Mouse (Mus musculus) kidney, adult 11 months (tissue): ENCODE measurements around the gene Sult1b1.
"Not testable (repeated sequence)": the region's sequence is repeated elsewhere in the genome, so short reads cannot be mapped to it uniquely, and the experiment has no call there.

ENCODE experiments used
- DNase-seq: peaks from one replicate; pipeline ENCODE4 v3.0.0; 2022

The Sult1b1 gene

GRCm38 (mm10) chr5:87538111-87538510 is at the start of gene Sult1b1:
TSS of gene Sult1b1 (minus strand) at chr5:87538195.
- DNase-seq = no peak

DNA sequence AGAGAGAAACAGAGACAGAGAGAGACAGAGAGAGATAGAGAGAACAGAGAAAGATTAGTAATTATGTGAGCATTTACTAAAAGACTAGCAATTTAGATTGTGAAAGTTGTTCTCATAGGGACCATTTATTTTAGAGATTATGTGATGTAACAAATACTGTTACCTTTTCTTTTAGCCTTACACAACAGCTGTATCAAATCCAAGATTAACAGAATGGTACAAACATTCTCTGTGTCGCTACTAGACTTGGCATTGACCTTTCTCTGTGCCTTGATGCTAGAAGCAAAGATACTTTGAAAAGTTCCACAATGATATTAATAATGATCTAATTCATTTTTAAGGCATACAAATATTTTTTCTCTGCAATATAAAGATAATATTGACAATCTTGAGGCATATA is 42.4 kb upstream of the Sult1b1 start:
- DNase-seq = no peak

DNA sequence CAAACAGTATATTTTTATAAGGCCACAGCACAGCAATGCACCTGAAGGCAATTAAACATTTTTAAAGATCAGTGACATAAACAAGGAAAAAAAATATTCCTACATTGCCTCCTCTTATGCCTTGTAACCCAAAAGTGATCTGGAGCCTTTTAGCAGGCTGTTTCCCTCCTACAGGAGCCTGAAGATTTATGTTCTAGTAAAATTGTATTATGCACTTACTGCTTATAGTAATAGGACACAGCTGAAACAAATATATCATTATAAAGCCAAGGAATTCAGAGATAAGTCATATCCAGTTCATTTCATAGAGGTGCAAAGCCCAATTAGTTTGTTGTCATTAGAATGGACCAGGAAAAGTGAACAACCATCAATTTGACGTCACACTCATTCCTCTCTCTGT is 36.2 kb upstream of the Sult1b1 start:
- no peak for DNase-seq

GRCm38 (mm10) chr5:87573490-87573889 is 35.5 kb upstream of the Sult1b1 start:
- peak; percentile 9 for DNase-seq

- no peak for DNase-seq
Observed at GRCm38 (mm10) chr5:87572781-87573180, 34.8 kb upstream of the Sult1b1 start.

DNA sequence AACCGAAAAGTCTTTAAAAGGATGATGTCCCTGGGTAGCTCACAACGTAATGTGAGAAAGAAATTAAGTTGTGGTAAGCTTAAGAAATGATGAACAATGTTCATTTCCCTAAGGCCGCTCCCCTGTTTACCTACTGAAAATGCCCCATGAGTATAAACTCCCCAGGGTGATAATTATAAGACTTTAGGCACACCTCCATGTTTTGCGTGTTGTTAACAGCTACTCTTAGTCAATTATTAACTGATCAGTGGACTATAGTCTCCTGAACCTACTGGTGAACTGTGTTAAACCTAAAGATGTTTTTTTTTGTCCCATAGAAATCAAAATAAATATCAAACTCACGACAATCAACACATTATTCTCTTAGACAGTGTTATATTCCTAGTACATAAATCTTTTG is 30.9 kb upstream of the Sult1b1 start, which contains the start of gene Sult1d1:
TSS of gene Sult1d1 (minus strand) at position 183 of the 400 bp plus-strand sequence.
- DNase-seq = peak; percentile 25

GRCm38 (mm10) chr5:87567306-87567705 is 29.3 kb upstream of the Sult1b1 start:
- peak; percentile 46 for DNase-seq

DNA sequence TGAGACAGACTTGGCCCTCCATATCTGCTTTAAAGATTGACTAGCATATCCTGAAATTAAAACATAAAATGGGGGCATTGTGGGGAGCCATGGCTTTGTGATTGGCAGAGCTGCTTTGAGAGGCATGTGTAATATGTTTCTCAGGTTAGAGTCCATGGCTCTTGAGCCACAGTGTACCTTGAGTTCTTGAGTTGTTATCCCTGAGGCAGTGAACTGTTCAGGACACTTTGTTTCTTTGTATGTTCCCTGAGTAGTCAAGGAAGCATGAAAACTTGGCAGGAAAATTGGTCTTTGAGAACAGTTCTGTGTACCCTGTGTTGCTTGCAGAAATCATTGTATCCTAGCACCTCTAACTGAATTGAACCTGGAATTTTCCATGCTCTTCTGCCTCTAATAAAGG is 25.0 kb upstream of the Sult1b1 start:
- peak; percentile 87 for DNase-seq

DNA sequence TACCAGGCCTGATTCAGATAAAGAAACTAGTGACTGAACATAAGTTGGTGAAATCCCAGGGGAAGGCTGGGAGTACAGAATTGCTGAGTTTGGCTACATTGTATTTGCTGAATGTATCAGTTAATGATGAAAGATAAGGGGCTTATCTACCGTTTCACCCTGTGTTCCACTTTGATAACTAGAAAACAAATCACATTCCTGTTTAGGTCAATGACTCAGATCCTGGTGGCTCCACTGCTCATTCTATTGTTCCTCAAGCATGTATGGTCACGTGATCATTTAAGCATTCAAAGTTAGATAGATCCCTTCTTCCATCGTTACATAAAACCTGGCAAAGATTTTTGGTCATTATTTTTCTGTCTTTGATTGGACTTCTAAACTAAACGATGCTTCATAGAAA is 24.5 kb upstream of the Sult1b1 start:
- DNase-seq = no peak

GRCm38 (mm10) chr5:87560145-87560544 is 22.1 kb upstream of the Sult1b1 start:
- peak; percentile 30 for DNase-seq

DNA sequence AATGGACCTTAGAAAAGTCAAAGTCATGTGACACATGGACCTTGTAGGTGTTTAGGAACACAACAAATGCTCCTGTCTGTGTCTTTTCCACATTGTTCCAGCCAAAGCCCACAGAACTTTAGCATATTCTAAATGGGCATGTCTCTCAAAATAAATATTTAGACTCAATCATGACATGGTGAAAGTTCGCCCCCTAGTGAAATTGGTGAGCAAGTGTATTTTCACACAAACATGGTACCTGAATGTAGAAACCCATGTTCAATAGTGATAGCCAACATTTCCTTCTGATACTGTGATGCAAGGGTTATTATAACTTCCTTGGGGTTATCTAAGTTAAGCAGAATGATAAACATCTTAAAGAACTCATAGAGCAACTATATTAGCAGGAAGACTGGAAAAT is 12.9 kb upstream of the Sult1b1 start:
- DNase-seq = no peak

DNA sequence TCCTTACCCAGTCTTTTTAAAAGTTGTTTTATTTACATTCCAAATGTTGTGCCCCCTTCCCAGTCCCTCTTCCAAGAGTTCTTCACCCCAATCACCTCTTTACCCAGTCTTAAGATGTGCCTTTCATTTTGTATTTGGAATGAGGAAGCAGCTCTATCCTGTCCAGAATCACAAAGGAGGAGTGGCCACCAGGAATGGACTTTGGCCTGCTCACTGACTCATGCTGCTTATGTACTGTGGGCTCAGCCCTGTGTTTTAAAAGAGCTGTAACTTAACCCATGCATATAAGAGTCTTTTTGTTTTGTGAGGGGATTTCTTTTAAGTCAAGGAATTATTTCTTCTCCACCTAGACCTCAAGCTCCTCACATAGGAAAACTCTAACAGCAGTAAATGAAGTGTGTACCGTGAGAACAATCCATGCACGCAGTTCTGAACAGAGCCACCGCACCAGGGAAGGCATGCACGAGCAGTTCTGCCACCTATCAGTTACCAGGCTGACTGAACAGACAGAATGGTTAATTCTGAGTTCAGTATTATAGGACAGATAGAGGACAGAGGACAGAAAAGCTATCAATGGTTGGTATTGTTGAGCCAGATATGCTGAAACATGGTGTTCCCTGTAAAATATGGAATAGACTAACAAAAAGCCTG is 1.9 kb downstream of the Sult1b1 start:
- DNase-seq = peak; percentile 85

DNA sequence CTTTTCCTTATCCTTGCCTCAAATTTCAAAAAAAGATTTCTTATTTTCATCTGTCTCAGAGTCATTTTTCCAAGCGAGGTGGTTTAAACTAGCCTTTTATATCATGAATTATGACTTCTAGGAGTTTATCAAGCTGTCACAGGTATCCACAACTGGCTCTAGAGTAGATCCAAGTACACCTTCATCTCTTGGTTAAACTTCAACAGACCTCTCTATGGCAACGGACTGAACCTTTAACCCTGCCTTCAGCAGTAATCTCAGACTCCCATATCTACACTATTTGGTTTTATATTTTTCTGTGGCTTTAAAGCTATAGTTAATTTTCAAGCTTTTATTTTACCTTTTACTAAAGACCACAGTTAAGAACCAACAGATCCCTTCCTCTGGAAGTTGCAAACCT is 5.7 kb downstream of the Sult1b1 start:
- DNase-seq = peak; percentile 48

DNA sequence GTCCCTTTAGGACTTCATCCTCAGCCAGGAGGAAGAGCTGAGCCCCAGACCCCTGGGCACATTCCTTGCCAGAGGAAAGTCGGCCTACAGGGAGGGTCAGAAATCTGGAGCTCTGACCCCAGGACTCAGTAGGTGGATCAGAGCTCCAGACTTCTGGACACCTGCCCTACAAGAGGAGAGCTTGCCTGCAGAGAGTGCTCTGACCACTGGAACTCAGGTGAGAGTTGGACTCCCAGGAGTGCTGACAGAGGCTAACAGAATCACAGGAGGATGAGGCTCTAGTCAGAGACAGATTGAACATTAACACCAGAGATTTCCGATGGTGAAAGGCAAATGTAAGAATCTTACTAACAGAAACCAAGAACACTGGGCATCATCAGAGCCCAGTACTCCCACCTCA is 14.4 kb downstream of the Sult1b1 start:
- peak; percentile 57 for DNase-seq

DNA sequence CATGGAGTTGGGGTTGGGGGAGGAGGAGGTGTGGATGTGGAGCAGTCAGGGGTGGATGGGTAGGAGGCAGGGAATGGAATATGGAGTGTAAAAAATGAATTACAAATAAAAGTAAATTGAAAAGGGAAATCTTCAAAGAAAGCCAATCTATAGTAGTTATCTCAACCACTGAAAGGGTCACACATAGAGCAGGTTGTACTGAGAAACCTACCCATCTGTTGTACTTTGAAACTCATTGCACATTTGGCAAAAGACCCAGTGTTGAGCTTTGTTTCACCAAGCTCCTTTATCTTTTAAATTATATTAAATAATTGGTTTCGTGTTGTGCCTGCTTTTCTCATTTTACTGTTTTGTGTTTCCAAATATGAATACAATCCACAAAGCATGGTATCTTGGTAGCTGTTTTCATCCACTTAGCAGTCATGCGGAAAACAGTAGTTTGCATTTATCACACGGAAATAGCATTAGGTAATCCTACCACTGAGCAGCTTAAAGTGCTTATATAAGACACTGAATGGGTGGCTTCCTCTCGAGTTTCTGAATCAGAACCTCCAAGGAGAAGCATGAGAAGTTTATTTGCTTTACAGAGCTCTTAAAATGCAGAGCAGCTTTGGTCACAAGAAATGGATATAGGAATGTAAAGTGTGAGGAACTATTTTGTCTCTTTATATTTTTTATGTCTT is 32.1 kb downstream of the Sult1b1 start:
- no peak for DNase-seq

DNA sequence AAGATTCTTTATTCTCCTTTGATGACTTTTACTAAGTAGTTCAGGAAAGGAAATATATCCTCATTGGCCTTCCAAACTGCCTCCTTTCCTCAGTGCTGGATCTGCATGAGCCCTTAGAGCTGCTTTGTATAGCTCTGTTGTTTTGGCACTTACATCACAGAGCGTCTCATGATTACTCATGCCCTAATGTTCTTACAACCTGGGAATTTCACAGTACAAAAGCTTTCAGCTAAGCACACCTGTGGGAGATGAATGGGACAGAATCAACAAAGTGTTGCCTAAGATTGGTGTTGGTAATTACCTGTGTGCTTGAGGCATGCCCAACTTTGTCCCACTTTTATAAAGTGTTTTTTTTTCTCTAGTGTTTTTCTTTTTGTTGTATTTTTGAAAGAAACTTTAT is 35.3 kb downstream of the Sult1b1 start:
- no peak for DNase-seq

GRCm38 (mm10) chr5:87499341-87499740 is 38.7 kb downstream of the Sult1b1 start:
- DNase-seq = peak; percentile 16

DNA sequence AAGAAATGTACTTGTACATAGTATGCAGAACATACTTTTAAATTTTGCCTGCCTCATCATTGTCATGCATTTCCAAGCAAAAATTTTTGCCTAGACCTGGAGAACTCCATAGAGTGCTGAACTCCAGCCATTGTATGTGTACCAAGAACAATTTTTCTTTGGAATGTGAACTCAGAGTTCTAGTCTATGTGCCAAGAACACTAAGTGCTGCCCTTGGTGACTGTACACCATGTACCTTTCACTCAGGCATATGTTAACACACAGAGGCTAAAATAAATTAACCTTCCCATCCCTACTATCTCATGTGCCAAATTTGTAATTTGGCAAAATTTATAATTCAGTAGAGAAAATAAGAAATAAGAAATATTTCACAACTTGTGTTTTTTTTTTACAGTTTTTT is 39.1 kb downstream of the Sult1b1 start:
- no peak for DNase-seq

- DNase-seq = no peak
Observed at GRCm38 (mm10) chr5:87490771-87491170, 47.2 kb downstream of the Sult1b1 start, which contains the start of gene Ugt2a1. TSS of gene Ugt2a1 (minus strand) at chr5:87490871.

DNA sequence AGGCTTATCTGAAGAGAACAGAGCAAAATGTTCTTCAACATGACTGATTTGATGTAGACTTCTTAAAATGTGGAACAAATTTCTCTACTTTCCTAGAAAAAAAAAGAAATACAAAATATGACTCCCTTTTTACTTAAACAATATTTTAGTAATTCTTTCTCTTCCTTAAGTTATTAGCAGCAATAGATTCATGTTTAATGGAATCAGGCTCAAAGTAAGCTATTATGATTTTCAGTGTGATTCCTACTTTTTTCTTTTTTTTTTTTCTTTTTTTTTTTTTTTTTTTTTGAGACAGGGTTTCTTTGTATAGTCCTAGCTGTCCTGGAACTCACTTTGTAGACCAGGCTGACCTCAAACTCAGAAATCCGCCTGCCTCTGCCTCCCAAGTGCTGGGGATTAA is 51.3 kb downstream of the Sult1b1 start, which contains the start of gene Gm43638:
TSS of gene Gm43638 (minus strand) at position 101 of the 400 bp plus-strand sequence.
- not testable (repeated sequence) for DNase-seq

DNA sequence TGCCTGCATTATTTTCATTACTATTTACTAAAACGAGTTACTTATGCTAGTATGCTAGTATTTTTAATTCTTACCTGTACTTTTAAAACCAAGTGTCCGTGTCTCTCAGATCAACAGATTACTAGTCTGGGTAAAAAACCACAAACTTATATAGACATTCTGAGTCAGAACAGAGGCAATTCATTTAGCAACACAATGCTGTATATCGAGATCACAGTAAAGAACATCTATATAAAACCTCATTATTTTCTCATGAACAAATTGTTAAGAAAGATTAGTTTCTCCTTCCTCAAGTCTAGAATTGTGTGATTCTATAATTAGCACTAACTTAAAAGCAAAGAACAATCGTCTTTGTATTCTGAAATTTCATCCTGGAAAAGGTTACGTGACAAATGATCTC is 55.8 kb downstream of the Sult1b1 start, which contains the start of gene Ugt2a2:
TSS of gene Ugt2a2 (minus strand) at position 101 of the 400 bp plus-strand sequence.
- DNase-seq = no peak
